Mouse (Mus musculus) embryonic fibroblast, embryonic 13.5 days (primary cell): ENCODE data around the gene Chchd1. TPM values are rescaled to one million over a fixed set of nuclear protein-coding genes. Genes with fewer than 3 reads are reported as not detected.

Source experiments
- H3K27ac ChIP-seq: 2 replicates; pipeline ENCODE4 v1.5.1; 2012; ENCODE audit warnings: low read length, control low read depth, inconsistent platforms; ENCODE audit not compliant: insufficient read depth
- H3K4me1 ChIP-seq: 2 replicates; pipeline ENCODE4 v1.6.1; 2011; ENCODE audit warnings: low read length; ENCODE audit not compliant: control insufficient read depth, insufficient read depth
- H3K4me3 ChIP-seq: 2 replicates; pipeline ENCODE4 v1.5.1; 2011; ENCODE audit warnings: mild to moderate bottlenecking, control low read depth, low read length; ENCODE audit not compliant: insufficient read depth
- CTCF ChIP-seq: IDR thresholded peaks from 2 replicates; pipeline ENCODE4 v1.5.1; 2011; ENCODE audit warnings: mild to moderate bottlenecking, control low read depth, low read length, moderate library complexity, borderline replicate concordance; ENCODE audit not compliant: insufficient read depth
- POLR2A ChIP-seq: IDR thresholded peaks from 2 replicates; pipeline ENCODE4 v1.6.1; 2011; ENCODE audit warnings: low read depth, mild to moderate bottlenecking, control low read depth, low read length, moderate library complexity
- polyA plus RNA-seq: library from polyadenylated mRNA; stranded (reverse); fragments of >200 nt; gene quantifications from 2 replicates; pipeline ENCODE4 v1.2.4, GENCODE M21; 2011; ENCODE audit warnings: low read depth; ENCODE audit not compliant: missing spikeins, insufficient read length

Gene Chchd1
- polyA plus RNA-seq: 99.8 and 109 TPM in 2 replicates

DNA sequence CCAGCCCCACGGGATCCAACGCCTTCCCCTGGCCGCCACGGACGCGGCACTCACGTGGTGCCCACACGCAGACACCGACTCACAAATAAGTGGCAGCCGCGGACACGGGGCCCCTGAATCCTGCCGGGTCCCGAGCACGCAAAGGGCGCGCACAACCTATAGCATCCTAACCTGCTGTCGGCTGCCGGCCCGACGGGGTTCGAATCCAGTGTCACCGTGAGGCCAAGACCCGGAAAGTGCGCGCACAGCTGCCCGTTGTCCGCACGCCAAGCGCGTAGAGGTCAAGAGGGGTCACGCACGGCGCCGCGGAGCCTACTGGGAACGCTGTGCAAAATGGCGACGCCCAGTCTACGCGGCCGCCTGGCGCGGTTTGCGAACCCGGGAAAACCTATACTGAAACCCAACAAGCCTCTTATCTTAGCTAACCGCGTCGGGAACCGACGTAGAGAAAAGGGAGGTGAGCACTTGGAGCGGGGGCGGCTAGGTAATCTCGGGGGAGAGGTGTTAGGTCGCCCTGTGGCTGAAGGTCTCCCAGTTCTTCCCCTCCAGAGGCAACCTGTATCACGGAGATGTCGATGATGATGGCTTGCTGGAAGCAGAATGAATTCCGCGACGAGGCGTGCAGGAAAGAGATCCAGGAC is at the start of gene Chchd1:
Chchd1 (plus strand) TSS at position 266 of the 641 bp plus-strand sequence.
- Histone ChIP-seq H3K27ac (peak within 1 kb of the TSS; percentile 92), H3K4me1 (peaks cover 6% of the 10 kb centered on the region), H3K4me3 (peak within 1 kb of the TSS; percentile 77)
- TF ChIP-seq CTCF (no peak), POLR2A (peak; percentile 74)

GRCm38 (mm10) chr14:20654690-20655421 is 48.0 kb upstream of the Chchd1 start:
- peak overlapping the region; percentile 35; the same call in 1 of the 2 replicates for H3K27ac ChIP-seq
- no peak for TF ChIP-seq CTCF
- TF ChIP-seq POLR2A: no peak
- 0 out of 2 replicates have a peak, but pooled peaks cover 2% of the 10 kb centered on the region for H3K4me1 ChIP-seq
- H3K4me3 ChIP-seq: no peak overlapping the region

GRCm38 (mm10) chr14:20655731-20656130 is 47.1 kb upstream of the Chchd1 start:
- Histone ChIP-seq H3K4me3 (no peak overlapping the region), H3K4me1 (0 out of 2 replicates have a peak, but pooled peaks cover 2% of the 10 kb centered on the region), H3K27ac (no peak overlapping the region)
- TF ChIP-seq CTCF (no peak), POLR2A (no peak)

DNA sequence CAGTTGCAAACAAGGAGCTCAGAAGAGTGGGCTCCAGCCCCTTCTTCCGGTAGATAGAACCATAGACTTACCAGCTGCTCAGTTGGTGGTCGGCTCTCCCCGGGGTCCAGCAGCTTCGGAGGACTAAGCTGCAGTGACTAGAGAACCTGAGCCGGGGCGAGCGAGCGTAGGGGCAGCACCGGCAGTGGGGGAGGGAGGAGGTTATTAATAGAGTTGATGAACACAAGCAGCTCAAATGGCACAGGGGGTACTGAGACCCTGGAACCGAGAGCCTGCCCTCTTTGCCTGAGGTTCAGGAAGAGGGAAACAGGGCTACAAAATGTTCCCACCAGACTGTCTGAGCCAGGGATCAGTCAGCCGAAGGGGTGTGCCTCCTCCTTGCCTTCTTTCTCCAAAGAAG is 46.4 kb upstream of the Chchd1 start, which contains the start of gene Myoz1:
Myoz1 (minus strand) TSS at position 180 of the 400 bp plus-strand sequence.
- TF ChIP-seq POLR2A (no peak), CTCF (no peak)
- Histone ChIP-seq H3K27ac (no peak within 1 kb of the TSS), H3K4me3 (no peak within 1 kb of the TSS), H3K4me1 (0 out of 2 replicates have a peak, but pooled peaks cover 2% of the 10 kb centered on the region)

DNA sequence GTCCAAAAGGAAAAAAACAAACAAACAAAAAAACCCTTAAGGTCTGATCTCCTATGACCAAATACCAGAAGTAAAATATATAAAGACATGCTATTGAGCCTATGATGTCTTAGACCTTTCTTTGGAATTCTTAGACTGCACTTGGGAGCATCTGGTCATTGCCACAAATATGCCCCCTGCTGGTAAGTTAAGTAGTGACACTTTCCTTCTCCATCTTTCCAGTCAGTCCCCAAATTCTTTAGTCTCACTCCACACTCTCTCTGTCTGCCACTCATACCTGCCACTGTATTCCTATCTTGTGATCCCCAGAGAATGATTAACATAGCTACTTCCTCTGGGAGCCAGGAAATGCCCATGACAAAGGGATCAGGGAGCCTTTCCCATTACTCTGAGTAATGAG is 44.5 kb upstream of the Chchd1 start:
- no peak for TF ChIP-seq POLR2A
- Histone ChIP-seq H3K27ac (no peak overlapping the region), H3K4me3 (no peak overlapping the region), H3K4me1 (peaks cover 8% of the 10 kb centered on the region; the same call in 1 of the 2 replicates)

- Histone ChIP-seq H3K4me1 (peaks cover 8% of the 10 kb centered on the region; the same call in 1 of the 2 replicates), H3K4me3 (no peak overlapping the region), H3K27ac (no peak overlapping the region)
- TF ChIP-seq POLR2A (no peak), CTCF (no peak)
Observed at GRCm38 (mm10) chr14:20658902-20659301, 43.9 kb upstream of the Chchd1 start.

- H3K4me1 ChIP-seq: peaks cover 8% of the 10 kb centered on the region; the same call in 1 of the 2 replicates
- no peak for TF ChIP-seq POLR2A
- no peak for TF ChIP-seq CTCF
- no peak overlapping the region for H3K27ac ChIP-seq
- no peak overlapping the region for H3K4me3 ChIP-seq
Observed at GRCm38 (mm10) chr14:20659687-20660086, 43.1 kb upstream of the Chchd1 start.

DNA sequence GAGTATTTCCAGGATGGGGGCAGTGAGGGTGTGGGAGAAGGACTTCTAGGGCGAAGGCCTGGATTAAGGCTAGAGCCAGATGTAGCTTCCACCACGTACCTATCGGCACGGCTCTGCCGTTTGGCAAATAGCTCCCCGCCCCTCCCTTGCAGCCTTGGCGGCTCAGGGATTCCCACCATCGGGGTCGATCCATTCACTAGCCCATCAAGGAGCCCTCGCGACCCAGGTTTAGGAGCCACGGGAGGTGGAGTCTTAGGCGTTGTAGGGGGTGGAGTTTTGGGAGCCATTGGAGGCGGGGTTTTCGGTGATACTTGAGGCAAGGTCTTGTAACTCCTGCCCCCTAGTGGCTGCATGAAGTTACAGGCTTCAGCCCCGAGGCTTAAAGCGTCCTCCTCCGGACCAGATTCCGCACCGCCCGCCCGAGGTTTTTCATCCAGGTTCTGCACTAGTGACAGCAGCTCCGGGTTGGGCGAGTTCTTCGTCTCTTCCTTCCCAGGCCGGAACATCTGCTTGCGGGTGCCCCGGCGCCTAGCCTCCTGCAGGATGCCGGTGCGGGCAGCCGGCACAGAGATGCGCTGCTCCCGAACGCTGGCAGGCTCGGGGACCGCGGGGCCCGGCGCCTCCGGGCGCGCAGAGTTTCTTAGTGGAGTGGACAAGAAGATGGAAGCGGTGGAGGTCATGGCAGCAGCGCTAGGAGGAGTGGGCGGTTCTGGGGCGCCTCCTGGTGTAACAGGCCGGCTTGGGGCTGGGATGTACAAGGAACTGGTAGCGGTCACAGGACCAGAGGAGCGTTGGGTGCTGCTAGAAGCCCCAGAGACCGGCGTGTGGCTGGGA is 41.8 kb upstream of the Chchd1 start:
- TF ChIP-seq POLR2A: peak; percentile 78
- peak; percentile 52; the same call in 1 of the 2 replicates for TF ChIP-seq CTCF
- H3K4me3 ChIP-seq: peak overlapping the region; percentile 77
- H3K27ac ChIP-seq: peak overlapping the region; percentile 62
- peaks cover 6% of the 10 kb centered on the region; the same call in 1 of the 2 replicates for H3K4me1 ChIP-seq

- Histone ChIP-seq H3K27ac (peak overlapping the region; percentile 62), H3K4me3 (peak overlapping the region; percentile 77), H3K4me1 (peaks cover 6% of the 10 kb centered on the region; the same call in 1 of the 2 replicates)
- TF ChIP-seq POLR2A: no peak
- TF ChIP-seq CTCF: no peak
Observed at GRCm38 (mm10) chr14:20661661-20662331, 41.0 kb upstream of the Chchd1 start.
